Mouse (Mus musculus) intestine, embryonic 16.5 days (tissue): ENCODE data around the gene Efemp2. TPM values are rescaled to one million over a fixed set of nuclear protein-coding genes. Genes with fewer than 3 reads are reported as not detected.
A peak's percentile ranks its signal among the peaks of the same experiment; 100 is the strongest.

Source experiments
- ATAC-seq: fragments of 200-750 bp; cut with Nextera tagmentation; 2 replicates; pipeline ENCODE4 v1.8.0; 2017; ENCODE audit warnings: moderate TSS enrichment, moderate library complexity
- H3K27ac ChIP-seq: fragments of 300-500 bp; sonication (generic); 2 replicates; pipeline ENCODE4 v1.5.1; 2014; ENCODE audit warnings: mild to moderate bottlenecking, low read length
- H3K27me3 ChIP-seq: fragments of 300-500 bp; sonication (generic); replicated peaks from 2 replicates; pipeline ENCODE4 v1.6.1; 2014; ENCODE audit warnings: low read length, control low read depth, mixed read lengths; ENCODE audit not compliant: control insufficient read depth, insufficient read depth
- H3K36me3 ChIP-seq: fragments of 300-500 bp; sonication (generic); 2 replicates; pipeline ENCODE4 v1.6.1; 2014; ENCODE audit warnings: low read length, control low read depth; ENCODE audit not compliant: control insufficient read depth, insufficient read depth
- H3K4me1 ChIP-seq: fragments of 300-500 bp; sonication (generic); 2 replicates; pipeline ENCODE4 v1.6.1; 2014; ENCODE audit warnings: low read length, control low read depth, mixed read lengths; ENCODE audit not compliant: control insufficient read depth, insufficient read depth
- H3K4me2 ChIP-seq: fragments of 300-500 bp; sonication (generic); 2 replicates; pipeline ENCODE4 v1.6.1; 2014; ENCODE audit warnings: low read depth, low read length, control low read depth
- H3K4me3 ChIP-seq: fragments of 300-500 bp; sonication (generic); 2 replicates; pipeline ENCODE4 v1.5.1; 2014; ENCODE audit warnings: mild to moderate bottlenecking, low read length
- H3K9ac ChIP-seq: fragments of 300-500 bp; sonication (generic); 2 replicates; pipeline ENCODE4 v1.6.1; 2014; ENCODE audit warnings: low read depth, low read length
- H3K9me3 ChIP-seq: fragments of 300-500 bp; sonication (generic); 2 replicates; pipeline ENCODE4 v1.6.1; 2016; ENCODE audit warnings: low read length, control low read depth; ENCODE audit not compliant: control insufficient read depth
- WGBS: fragments of 180-500 bp; shearing (Covaris S2); extraction: QIAGEN DNeasy Blood & Tissue Kit; methylation state at CpG from one replicate; pipeline ENCODE4 v1.1.7; 2014; 5-methylcytosine and 5-hydroxymethylcytosine counted together
- polyA plus RNA-seq: library from polyadenylated mRNA; unstranded; fragments of >200 nt; fragmentation: Nextera tagmentation; extraction: Ambion mirVana; gene quantifications from 2 replicates; pipeline ENCODE4 v1.2.1, GENCODE M21; 2015

Gene Efemp2
- polyA plus RNA-seq, 1 experiment from 2014 or later = 112 TPM

DNA sequence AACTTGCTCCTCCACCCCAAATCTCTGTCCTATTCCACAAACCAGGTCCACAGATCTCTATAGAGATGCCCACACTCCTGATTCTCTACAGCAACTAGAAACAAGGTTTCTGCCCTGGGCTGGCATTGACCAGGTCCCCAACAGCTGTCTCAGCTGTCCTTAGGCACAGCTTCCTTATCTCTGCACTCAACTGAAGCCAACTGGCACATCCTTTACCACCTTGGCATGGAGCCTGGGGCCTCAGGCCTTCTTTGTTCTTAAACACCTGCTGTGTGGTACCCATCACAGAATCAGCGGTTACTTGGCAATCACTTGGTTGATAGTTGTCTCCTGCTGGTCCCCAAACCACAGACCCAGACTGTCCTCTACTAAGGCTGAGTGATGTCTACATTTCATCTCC is 43.3 kb upstream of the Efemp2 start:
- Histone ChIP-seq H3K9ac (no peak overlapping the region), H3K27ac (no peak overlapping the region), H3K4me1 (peaks cover 22% of the 10 kb centered on the region), H3K27me3 (no peaks in the 10 kb centered on the region), H3K4me3 (no peak overlapping the region), H3K4me2 (no peak overlapping the region), H3K9me3 (no peaks in the 10 kb centered on the region), H3K36me3 (peaks cover 9% of the 10 kb centered on the region; the same call in 1 of the 2 replicates)
- no peak for ATAC-seq
- 85% methylated on average over 1 of the region's 1 CpGs for WGBS

- peaks cover 2% of the 10 kb centered on the region; the same call in 1 of the 2 replicates for H3K36me3 ChIP-seq
- H3K4me2 ChIP-seq = no peak overlapping the region
- peaks cover 13% of the 10 kb centered on the region for H3K4me1 ChIP-seq
- no peak for ATAC-seq
- H3K27ac ChIP-seq = no peak overlapping the region
- H3K27me3 ChIP-seq = no peaks in the 10 kb centered on the region
- no peak overlapping the region for H3K9ac ChIP-seq
- WGBS = 75% methylated on average over 4 of the region's 4 CpGs
- H3K4me3 ChIP-seq = no peak overlapping the region
- no peaks in the 10 kb centered on the region for H3K9me3 ChIP-seq
These were observed 41.8 kb upstream of the Efemp2 start for GRCm38 (mm10) chr19:5431911-5432464.

- H3K4me2 ChIP-seq = peak overlapping the region; percentile 83
- H3K4me3 ChIP-seq = peak overlapping the region; percentile 38
- 6% methylated on average over 16 of the region's 16 CpGs for WGBS
- ATAC-seq = peak; percentile 72
- H3K9me3 ChIP-seq = no peaks in the 10 kb centered on the region
- H3K9ac ChIP-seq = peak overlapping the region; percentile 63
- no peaks in the 10 kb centered on the region for H3K27me3 ChIP-seq
- peak overlapping the region; percentile 67; the same call in 1 of the 2 replicates for H3K27ac ChIP-seq
- no peaks in the 10 kb centered on the region for H3K36me3 ChIP-seq
- H3K4me1 ChIP-seq = peaks cover 13% of the 10 kb centered on the region
These were observed 40.5 kb upstream of the Efemp2 start for GRCm38 (mm10) chr19:5432992-5433852.

DNA sequence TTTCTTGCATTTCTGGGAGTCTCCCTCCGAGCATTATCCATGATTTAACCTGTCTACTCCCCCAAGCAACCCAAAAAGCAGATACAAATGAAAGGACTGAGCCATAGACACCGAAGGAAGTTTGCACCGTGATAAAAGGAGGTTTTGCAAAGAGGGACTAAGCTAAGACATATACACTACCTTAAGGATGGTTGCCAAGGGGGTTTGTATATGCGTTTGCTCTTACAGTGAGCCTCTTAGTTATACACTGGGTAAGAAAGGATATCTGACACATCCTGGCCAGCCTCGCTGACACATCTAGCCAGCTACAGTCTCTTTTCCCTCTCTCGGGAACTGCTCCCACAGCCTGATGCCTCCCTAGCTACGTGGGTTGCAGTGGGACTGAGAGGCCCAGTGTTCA is 39.8 kb upstream of the Efemp2 start:
- peak overlapping the region; percentile 63 for H3K9ac ChIP-seq
- no peak overlapping the region for H3K4me3 ChIP-seq

DNA sequence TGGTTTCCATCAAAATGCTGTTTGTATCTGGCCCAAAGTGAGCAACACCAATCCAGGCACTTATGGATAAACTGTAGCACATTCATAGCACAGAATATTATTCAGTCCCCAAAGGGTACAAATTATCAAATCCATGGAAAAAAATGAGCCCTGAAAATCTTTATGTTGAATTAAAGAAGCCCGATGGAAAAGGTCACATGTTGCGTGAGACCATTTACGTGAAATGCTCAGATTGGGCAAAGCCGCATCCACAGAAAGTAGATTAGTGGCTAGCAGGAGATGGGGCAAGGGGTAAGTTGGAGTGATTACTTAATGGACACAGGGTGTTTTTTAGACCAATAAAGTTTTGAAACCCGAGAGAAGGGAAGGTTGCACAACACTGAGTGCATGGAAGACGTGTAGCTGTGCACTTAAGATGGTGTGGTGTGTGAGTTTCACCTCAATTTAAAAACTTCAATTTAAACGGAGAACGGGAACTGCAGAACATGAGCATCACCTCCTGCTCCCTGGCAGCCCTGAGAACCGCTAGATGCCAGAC is 29.3 kb upstream of the Efemp2 start:
- Histone ChIP-seq H3K36me3 (no peaks in the 10 kb centered on the region), H3K4me1 (peaks cover 10% of the 10 kb centered on the region; the same call in 1 of the 2 replicates), H3K27ac (no peak overlapping the region), H3K9me3 (no peaks in the 10 kb centered on the region), H3K27me3 (peaks cover 18% of the 10 kb centered on the region), H3K4me2 (no peak overlapping the region), H3K4me3 (no peak overlapping the region), H3K9ac (no peak overlapping the region)
- 62% methylated on average over 9 of the region's 9 CpGs for WGBS
- no peak for ATAC-seq

More for the DNA sequence above, 39.8 kb upstream of the Efemp2 start:
- H3K36me3 ChIP-seq = no peaks in the 10 kb centered on the region
- peak overlapping the region; percentile 83 for H3K4me2 ChIP-seq
- WGBS = 57% methylated on average over 7 of the region's 7 CpGs
- H3K9me3 ChIP-seq = no peaks in the 10 kb centered on the region
- peak overlapping the region; percentile 9; the same call in 1 of the 2 replicates for H3K27ac ChIP-seq
- no peak for ATAC-seq
- H3K27me3 ChIP-seq = no peaks in the 10 kb centered on the region
- peaks cover 13% of the 10 kb centered on the region for H3K4me1 ChIP-seq

DNA sequence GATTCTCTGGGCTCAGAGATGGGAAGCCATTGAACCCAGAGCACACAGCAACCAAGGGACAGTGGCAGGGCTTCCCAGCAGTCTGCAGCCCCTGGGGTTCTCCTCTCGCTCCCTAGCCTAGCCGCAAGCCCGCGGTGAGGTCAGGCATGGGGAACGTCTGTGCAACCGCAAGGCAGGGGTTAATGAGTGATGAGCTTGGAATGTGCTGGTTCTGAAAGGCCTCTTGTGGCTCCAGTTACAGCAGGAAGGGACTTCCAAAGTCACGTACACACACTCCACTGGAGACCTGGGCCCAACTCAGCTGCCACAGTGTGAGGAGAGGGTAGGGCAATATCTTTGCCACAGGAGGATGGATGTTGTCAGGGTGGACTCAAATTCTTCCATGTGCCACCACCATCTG is 28.8 kb upstream of the Efemp2 start:
- WGBS = 24% methylated on average over 7 of the region's 7 CpGs
- H3K4me2 ChIP-seq = no peak overlapping the region
- H3K27me3 ChIP-seq = peaks cover 23% of the 10 kb centered on the region
- H3K9me3 ChIP-seq = no peaks in the 10 kb centered on the region
- no peak overlapping the region for H3K4me3 ChIP-seq
- H3K36me3 ChIP-seq = no peaks in the 10 kb centered on the region
- H3K9ac ChIP-seq = no peak overlapping the region
- no peak overlapping the region for H3K27ac ChIP-seq
- ATAC-seq = no peak
- peaks cover 10% of the 10 kb centered on the region; the same call in 1 of the 2 replicates for H3K4me1 ChIP-seq

- H3K9ac ChIP-seq = no peak overlapping the region
- H3K36me3 ChIP-seq = no peaks in the 10 kb centered on the region
- H3K27ac ChIP-seq = no peak overlapping the region
- H3K9me3 ChIP-seq = no peaks in the 10 kb centered on the region
- ATAC-seq = no peak
- WGBS = 86% methylated on average over 5 of the region's 5 CpGs
- no peak overlapping the region for H3K4me3 ChIP-seq
- no peak overlapping the region for H3K4me2 ChIP-seq
- H3K4me1 ChIP-seq = peaks cover 10% of the 10 kb centered on the region; the same call in 1 of the 2 replicates
- peaks cover 28% of the 10 kb centered on the region for H3K27me3 ChIP-seq
These were observed 28.0 kb upstream of the Efemp2 start for GRCm38 (mm10) chr19:5445747-5446146.

- Histone ChIP-seq H3K4me3 (peak within 1 kb of the TSS; percentile 62), H3K27ac (no peak within 1 kb of the TSS), H3K36me3 (no peaks in the 10 kb centered on the region), H3K27me3 (peaks cover 28% of the 10 kb centered on the region), H3K9me3 (no peaks in the 10 kb centered on the region), H3K4me1 (peaks cover 10% of the 10 kb centered on the region; the same call in 1 of the 2 replicates), H3K9ac (peak within 1 kb of the TSS; percentile 57), H3K4me2 (peak within 1 kb of the TSS; percentile 98)
- ATAC-seq = peak; percentile 78
- under 1% methylated on average over 70 of the region's 70 CpGs for WGBS
These were observed 26.0 kb upstream of the Efemp2 start, which contains the start of gene Fosl1 for GRCm38 (mm10) chr19:5447515-5448353. TSS of gene Fosl1 (plus strand) at chr19:5447547.
